Mouse (Mus musculus) urinary bladder, postnatal 25 days (tissue): ENCODE data around the gene Olfr1371.

ENCODE experiments used
- DNase-seq: peaks from one replicate; pipeline ENCODE4 v3.0.0; 2022; ENCODE audit warnings: low spot score

Olfr1371 gene

GRCm38 (mm10) chr11:52213887-52214286, at the start of gene Olfr1371:
Gene Olfr1371, minus strand, starts transcription at chr11:52213987.
- DNase-seq, result no peak

- no peak for DNase-seq
Measured at GRCm38 (mm10) chr11:52262338-52262737, 48.6 kb upstream of the Olfr1371 start.

GRCm38 (mm10) chr11:52261937-52262336, 48.1 kb upstream of the Olfr1371 start:
- peak; percentile 60 for DNase-seq

- no peak for DNase-seq
Measured at GRCm38 (mm10) chr11:52260878-52261277, 47.1 kb upstream of the Olfr1371 start.

- DNase-seq, result no peak
Measured at GRCm38 (mm10) chr11:52258711-52259110, 44.9 kb upstream of the Olfr1371 start.

- no peak for DNase-seq
Measured at GRCm38 (mm10) chr11:52257376-52257775, 43.6 kb upstream of the Olfr1371 start.

- no peak for DNase-seq
Measured at GRCm38 (mm10) chr11:52255077-52255476, 41.3 kb upstream of the Olfr1371 start.

- peak; percentile 55 for DNase-seq
Measured at GRCm38 (mm10) chr11:52253674-52254375, 40.0 kb upstream of the Olfr1371 start.

- no peak for DNase-seq
Measured at GRCm38 (mm10) chr11:52252692-52253091, 38.9 kb upstream of the Olfr1371 start.

- DNase-seq, result no peak
Measured at GRCm38 (mm10) chr11:52251770-52252169, 38.0 kb upstream of the Olfr1371 start.

GRCm38 (mm10) chr11:52249452-52249851, 35.7 kb upstream of the Olfr1371 start:
- DNase-seq, result no peak

GRCm38 (mm10) chr11:52240898-52241542, 27.2 kb upstream of the Olfr1371 start:
- DNase-seq, result no peak

GRCm38 (mm10) chr11:52234509-52234908, 20.7 kb upstream of the Olfr1371 start:
- no peak for DNase-seq

- DNase-seq, result no peak
Measured at GRCm38 (mm10) chr11:52233906-52234305, 20.1 kb upstream of the Olfr1371 start.

GRCm38 (mm10) chr11:52233043-52233653, 19.4 kb upstream of the Olfr1371 start:
- no peak for DNase-seq

- peak; percentile 95 for DNase-seq
Measured at GRCm38 (mm10) chr11:52231606-52232541, 18.1 kb upstream of the Olfr1371 start, which contains the start of gene Skp1a. Gene Skp1a, plus strand, starts transcription at chr11:52231995.

- DNase-seq, result no peak
Measured at GRCm38 (mm10) chr11:52230694-52231093, 16.9 kb upstream of the Olfr1371 start.

- no peak for DNase-seq
Measured at GRCm38 (mm10) chr11:52228722-52229448, 15.1 kb upstream of the Olfr1371 start.

GRCm38 (mm10) chr11:52227466-52228226, 13.9 kb upstream of the Olfr1371 start:
- DNase-seq, result no peak

GRCm38 (mm10) chr11:52227053-52227452, 13.3 kb upstream of the Olfr1371 start:
- DNase-seq, result no peak
